Mouse (Mus musculus) liver, postnatal 0 days (tissue): ENCODE data around the gene Wwox.

ENCODE experiments used
- CTCF ChIP-seq: sonication (generic); IDR thresholded peaks from 2 replicates; pipeline ENCODE4 v1.5.1; 2016; ENCODE audit warnings: antibody characterized with exemption, low read depth
- EP300 ChIP-seq: IDR thresholded peaks from 2 replicates; pipeline ENCODE4 v1.6.1; 2016; ENCODE audit warnings: antibody characterized with exemption, low read depth, mild to moderate bottlenecking

- TF ChIP-seq CTCF (no peak), EP300 (no peak)
Measured at GRCm38 (mm10) chr8:114839998-114840397, 400.5 kb downstream of the Wwox start.
